Mouse (Mus musculus): ENCODE data around the gene Olfr531.
A peak's percentile ranks its signal among the peaks of the same experiment; 100 is the strongest.

Olfr531 gene

DNA sequence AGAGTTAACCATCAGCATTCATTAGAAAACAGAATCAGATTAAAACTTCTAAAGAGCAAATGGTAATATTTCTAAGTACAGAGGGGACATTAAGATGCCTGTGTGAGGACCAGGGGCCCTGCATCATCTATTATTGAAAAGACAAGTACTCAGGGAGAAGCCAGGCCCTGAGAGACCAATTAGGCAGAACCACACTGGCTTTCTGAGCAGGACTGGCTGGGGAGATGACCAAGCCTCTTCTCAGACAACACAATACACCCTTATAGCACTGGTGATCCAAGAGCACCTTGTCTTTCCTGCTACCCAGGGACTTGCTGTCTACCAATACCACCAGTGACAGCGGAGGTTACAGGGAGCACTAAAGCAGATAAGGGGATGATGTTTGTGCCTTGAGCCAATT lies at the start of gene Olfr531:
Gene Olfr531 (minus strand): TSS at position 101 of the 400 bp plus-strand sequence.
- DNase-seq: no peak

DNA sequence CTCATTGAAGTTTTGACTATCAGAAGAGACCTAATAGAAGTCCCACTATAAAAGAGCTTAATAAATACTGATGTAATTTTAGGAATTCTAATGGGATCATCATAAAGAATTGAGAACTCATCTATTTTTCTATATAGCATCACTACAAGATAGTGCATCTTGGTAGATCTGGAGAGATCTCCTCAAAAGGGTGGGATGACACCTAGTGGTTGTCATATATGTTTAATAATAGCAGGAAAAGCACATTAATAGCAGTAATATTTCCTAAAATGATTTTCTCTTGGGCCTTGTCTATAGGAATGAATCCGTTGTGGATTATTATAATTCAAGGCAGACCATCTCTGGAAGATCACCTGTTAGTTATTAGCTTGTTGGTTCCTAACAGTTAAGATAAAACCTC lies 40.4 kb upstream of the Olfr531 start:
- no peak for DNase-seq

DNA sequence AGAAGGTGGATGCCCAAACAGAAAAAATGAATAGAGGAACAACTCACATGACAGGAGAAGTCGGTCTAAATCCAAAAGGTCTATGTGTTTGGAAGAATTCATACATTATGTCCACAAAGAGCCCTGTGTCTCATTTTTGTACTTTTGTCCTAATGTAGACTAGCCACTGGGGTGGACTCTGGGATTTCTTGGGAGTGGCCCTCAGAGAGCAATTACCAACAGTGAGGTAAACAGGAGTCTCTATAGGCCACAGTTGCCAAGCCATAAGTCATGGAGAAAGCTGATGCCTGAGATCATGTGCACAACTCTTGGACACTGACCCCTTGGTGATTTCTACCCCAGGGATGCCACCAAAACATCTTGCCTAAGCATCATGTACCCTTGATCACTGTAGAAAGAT lies 18.8 kb upstream of the Olfr531 start, which contains the start of gene Olfr532:
Gene Olfr532 (minus strand): TSS at position 101 of the 400 bp plus-strand sequence.
- no peak for DNase-seq

DNA sequence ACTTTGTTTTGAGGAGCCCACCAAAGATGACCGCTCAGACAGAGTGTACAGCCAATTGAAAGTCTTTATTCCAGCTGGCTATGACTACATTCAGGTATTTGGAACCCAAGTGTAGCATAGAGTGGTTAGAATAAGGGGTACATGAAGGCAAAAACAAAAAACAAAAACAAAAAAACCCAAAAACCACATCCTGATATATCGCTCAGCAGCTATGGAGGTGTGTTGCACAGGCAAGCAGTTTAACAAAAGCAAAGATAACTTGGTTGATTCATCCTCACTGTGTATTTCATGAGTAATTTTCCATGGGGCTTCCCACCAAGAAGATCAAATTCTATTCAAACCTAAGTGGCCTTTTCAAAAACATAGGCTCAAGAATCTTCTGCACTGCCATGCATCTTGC lies 25.8 kb downstream of the Olfr531 start:
- DNase-seq: no peak

DNA sequence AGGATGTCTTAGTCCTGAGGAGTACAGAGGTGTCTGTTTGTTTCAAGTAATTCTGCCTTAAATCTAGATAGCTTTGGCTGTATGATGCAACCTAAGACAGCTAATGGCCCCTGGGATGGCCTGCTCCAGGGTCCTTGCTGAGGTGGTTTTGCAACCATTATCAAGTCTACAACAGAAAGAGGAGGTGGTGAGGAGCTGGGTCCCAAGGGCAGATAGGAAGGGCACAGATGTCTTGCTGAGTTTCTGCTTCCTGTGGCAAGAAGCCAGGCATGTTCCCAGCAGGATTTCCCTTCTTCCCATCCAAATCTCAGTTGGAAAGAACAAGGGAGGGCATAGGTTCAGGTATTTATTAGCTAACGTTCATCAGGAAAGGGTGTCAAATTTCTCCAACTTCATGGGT lies 26.5 kb downstream of the Olfr531 start, which contains the start of gene Olfr530:
Gene Olfr530 (minus strand): TSS at position 101 of the 400 bp plus-strand sequence.
- no peak for DNase-seq

DNA sequence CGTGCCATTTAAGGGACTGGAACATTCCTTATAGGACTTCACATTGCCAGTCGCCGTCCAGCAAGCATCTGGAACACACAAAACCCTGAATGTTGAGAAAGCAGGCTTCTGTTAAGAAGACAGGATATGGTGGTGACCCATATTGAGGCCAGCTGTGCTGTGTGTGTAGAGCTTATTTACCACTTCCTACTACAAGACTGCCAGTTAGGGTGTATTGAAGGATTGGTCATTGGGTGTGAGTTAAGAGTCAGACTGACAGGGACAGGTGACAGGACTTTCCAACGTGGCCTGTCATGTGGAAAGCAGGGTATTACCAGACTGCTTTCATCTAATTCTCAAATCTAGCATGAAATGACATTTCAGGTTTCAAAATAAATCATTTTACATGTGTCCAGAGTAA lies 28.4 kb downstream of the Olfr531 start:
- DNase-seq: peak in 1 of 2 experiments; percentile 21

GRCm38 (mm10) chr7:140361571-140361970 lies 41.1 kb downstream of the Olfr531 start, which contains the start of gene Olfr60:
Gene Olfr60 (minus strand): TSS chr7:140361671.
- no peak for DNase-seq

Data from thymus, postnatal 36 days (tissue).